Mouse (Mus musculus) cortical plate, adult 2 months (tissue): Measurements from ENCODE around the gene Dgkz.

Experiments
- CTCF ChIP-seq: fragments of 200-500 bp; IDR thresholded peaks from 2 replicates; pipeline ENCODE4 v1.5.1; 2011; ENCODE audit warnings: mild to moderate bottlenecking, control low read depth, low read length; ENCODE audit not compliant: insufficient read depth; ENCODE audit errors: extremely low read depth
- POLR2A ChIP-seq: fragments of 200-500 bp; IDR thresholded peaks from 2 replicates; pipeline ENCODE4 v1.6.1; 2011; ENCODE audit warnings: mild to moderate bottlenecking, low read length, control low read depth; ENCODE audit not compliant: insufficient read depth; ENCODE audit errors: extremely low read depth

GRCm38 (mm10) chr2:91959544-91960410 lies 15.9 kb downstream of the Dgkz start:
- TF ChIP-seq CTCF = no peak
- TF ChIP-seq POLR2A = no peak
